Mouse (Mus musculus): ENCODE measurements around the gene Slco2a1. TPM values are rescaled to one million over a fixed set of nuclear protein-coding genes. Genes with fewer than 3 reads are reported as not detected.

Slco2a1 gene
- total and polyA plus RNA-seq, 3 experiments = 0.14 TPM; not detected in 2

DNA sequence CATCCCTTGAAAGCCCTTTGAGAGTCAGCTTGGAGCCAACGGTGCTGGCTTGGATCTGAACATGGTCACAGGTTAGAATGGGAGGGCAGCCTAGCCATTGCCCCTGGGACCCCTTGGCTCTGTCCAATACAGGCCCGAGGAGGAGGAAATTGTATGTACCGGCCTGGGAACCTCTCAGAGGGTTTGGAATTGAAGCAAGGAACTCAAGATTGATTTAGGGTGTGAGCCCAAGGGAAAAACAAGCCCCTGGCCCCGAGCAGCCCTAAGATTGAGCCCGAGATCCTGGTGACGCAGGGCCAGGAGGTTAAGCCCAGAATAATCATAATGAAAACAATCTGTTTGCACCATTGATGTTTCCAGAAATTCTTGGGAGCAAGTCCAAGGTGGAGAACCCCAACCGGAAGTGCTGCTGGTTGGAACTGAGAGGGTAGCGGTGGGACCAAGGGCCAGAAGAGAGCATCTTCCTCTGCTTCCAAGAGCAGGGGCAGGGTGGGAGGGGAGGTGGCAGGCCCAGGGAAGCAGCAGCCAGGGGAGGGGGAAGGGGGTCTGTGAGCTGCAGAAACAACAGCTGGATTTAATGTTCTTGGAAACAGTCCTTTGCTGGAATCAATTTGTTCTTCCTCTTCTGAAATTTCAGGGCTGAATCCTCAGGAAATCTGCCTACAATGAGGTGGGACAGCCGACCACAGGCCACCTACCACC, 10.6 kb upstream of the Slco2a1 start:
- in situ Hi-C loops (cut with MboI; ENCODE audit: low pct_ligation_motif_present, low pct_unique_long_range_greater_than_20kb, low sequenced_read_pairs) (no loop called here), dilution Hi-C loops (cut with MboI; ENCODE audit: extremely low pct_ligation_motif_present, extremely low pct_unique_long_range_greater_than_20kb, low sequenced_read_pairs) (no loop called here)
- no peaks in the 10 kb centered on the region for H3K4me1 ChIP-seq (ENCODE audit: control insufficient read depth in 1 of 2, insufficient read depth in 2 of 2)
- no peaks in the 10 kb centered on the region for H3K36me3 ChIP-seq (replicated peaks in 1 of 2; ENCODE audit: control insufficient read depth in 1 of 2, insufficient read depth in 1 of 2, low read length in 1 of 2)
- H3K9me3 ChIP-seq (replicated peaks; ENCODE audit: low read length) = no peaks in the 10 kb centered on the region
- no peak overlapping the region for H3K27ac ChIP-seq (ENCODE audit: insufficient read depth, low read depth)
- H3K4me3 ChIP-seq (replicated peaks in 1 of 3; ENCODE audit: low read depth in 2 of 3, low read length in 2 of 3, poor library complexity in 1 of 3) = no peak overlapping the region
- no peak for DNase-seq (ENCODE audit: extremely low read depth)
- no peak overlapping the region for H3K4me2 ChIP-seq (ENCODE audit: insufficient read depth, low read depth, poor library complexity, severe bottlenecking)
- TF ChIP-seq GABPA (IDR thresholded peaks at IDR 0.05; ENCODE audit: insufficient replicate concordance, low read depth, low read length) = no peak
- TF ChIP-seq POLR2A (IDR thresholded peaks at IDR 0.05; ENCODE audit: low read depth, low read length) = no peak
- no peak overlapping the region for H3K9ac ChIP-seq (ENCODE audit: insufficient read depth, low read depth)
- no peaks in the 10 kb centered on the region for H3K79me2 ChIP-seq (replicated peaks; ENCODE audit: control insufficient read depth, extremely low read depth, insufficient read depth, poor library complexity, severe bottlenecking)
- H3K27me3 ChIP-seq (replicated peaks) = peaks cover 3% of the 10 kb centered on the region

DNA sequence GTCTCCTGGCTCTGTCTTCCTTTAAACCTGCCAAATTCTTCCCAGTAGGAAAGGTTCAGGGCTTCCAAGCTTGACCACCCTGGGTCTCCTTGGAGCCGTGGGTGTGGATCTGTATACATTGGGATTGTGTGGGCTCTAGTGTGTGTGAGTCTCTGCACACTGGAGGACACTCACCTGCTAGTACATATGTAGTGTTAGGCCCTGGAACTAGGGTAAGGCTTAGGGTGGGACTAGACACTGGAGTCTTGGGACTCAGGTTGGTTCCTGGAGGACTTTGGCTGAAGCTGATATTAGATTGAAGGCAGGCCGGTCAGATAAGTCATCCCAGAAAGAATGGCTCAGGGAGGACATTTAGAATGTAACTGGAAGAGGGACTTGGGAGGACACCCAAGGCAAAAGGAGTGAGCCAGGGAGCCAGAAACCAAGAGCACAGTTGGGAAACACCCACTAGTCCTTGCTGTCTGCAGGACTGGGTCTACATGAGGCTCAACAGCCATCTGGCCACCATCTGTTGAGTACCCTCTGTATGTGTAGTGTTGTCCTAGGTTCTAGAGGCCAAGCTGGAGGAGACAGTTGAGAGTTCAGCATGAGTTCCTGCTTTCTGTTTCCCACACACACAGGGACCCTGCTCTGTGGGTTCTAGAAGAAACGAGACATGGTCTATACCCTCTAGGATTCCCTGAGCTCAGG, 9.4 kb upstream of the Slco2a1 start:
- TF ChIP-seq NELFE (IDR thresholded peaks at IDR 0.05; ENCODE audit: low read depth, low read length) (no peak), MEF2A (IDR thresholded peaks at IDR 0.05; ENCODE audit: borderline replicate concordance, low read depth, low read length) (no peak), IRF4 (IDR thresholded peaks at IDR 0.05; ENCODE audit: low read depth, low read length) (no peak), ZC3H11A (IDR thresholded peaks at IDR 0.05; ENCODE audit: low read depth, low read length) (no peak), ZKSCAN1 (IDR thresholded peaks at IDR 0.05; ENCODE audit: borderline replicate concordance, low read depth, low read length) (no peak), CTCF (conservative IDR thresholded peaks at IDR 0.05 in 1 of 2, IDR thresholded peaks at IDR 0.05 in 1 of 2; ENCODE audit: low read depth in 2 of 2, low read length in 2 of 2) (no peak), MYC (IDR thresholded peaks at IDR 0.05; ENCODE audit: low read depth, low read length) (no peak), POLR2AphosphoS2 (IDR thresholded peaks at IDR 0.05; ENCODE audit: low read depth, low read length) (no peak), TBP (conservative IDR thresholded peaks at IDR 0.05; ENCODE audit: low read depth, low read length) (no peak)
- H3K9me3 ChIP-seq (replicated peaks; ENCODE audit: low read length) = no peaks in the 10 kb centered on the region
- H3K36me3 ChIP-seq (replicated peaks in 1 of 2; ENCODE audit: control insufficient read depth in 1 of 2, insufficient read depth in 1 of 2, low read length in 1 of 2) = no peaks in the 10 kb centered on the region
- H3K9ac ChIP-seq (ENCODE audit: insufficient read depth, low read depth) = no peak overlapping the region
- H3K4me3 ChIP-seq (replicated peaks in 1 of 3; ENCODE audit: low read depth in 2 of 3, low read length in 2 of 3, poor library complexity in 1 of 3) = no peak overlapping the region
- dilution Hi-C loops (cut with MboI; ENCODE audit: extremely low pct_ligation_motif_present, extremely low pct_unique_long_range_greater_than_20kb, low sequenced_read_pairs) = no loop called here
- H3K4me1 ChIP-seq (ENCODE audit: control insufficient read depth in 1 of 2, insufficient read depth in 2 of 2) = no peaks in the 10 kb centered on the region
- H3K79me2 ChIP-seq (replicated peaks; ENCODE audit: control insufficient read depth, extremely low read depth, insufficient read depth, poor library complexity, severe bottlenecking) = no peaks in the 10 kb centered on the region
- H3K4me2 ChIP-seq (ENCODE audit: insufficient read depth, low read depth, poor library complexity, severe bottlenecking) = no peak overlapping the region
- H3K27me3 ChIP-seq (replicated peaks) = peaks cover 5% of the 10 kb centered on the region
- in situ Hi-C loops (cut with MboI; ENCODE audit: low pct_ligation_motif_present, low pct_unique_long_range_greater_than_20kb, low sequenced_read_pairs) = no loop called here
- no peak overlapping the region for H3K27ac ChIP-seq (ENCODE audit: insufficient read depth, low read depth)
- DNase-seq (ENCODE audit: extremely low read depth) = no peak

DNA sequence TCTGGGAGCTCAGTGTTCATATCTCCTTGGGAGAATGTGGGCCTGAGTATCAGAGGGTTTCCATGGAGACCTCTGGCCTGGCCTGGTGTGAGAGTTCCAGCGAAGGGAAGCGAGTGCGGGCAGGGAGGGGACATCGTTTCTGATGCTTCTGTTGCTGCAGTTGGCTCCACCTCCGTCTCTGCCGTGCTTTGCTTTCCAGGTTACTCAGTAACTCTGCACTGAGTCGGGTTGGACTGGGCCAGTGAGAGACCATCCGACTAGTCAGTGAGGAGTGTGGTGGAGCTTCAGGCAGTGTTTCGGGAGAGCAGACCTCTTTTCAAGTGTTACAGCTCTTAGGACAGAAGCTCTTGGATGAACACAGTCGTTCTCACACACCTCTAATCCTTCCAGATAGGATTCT, 8.6 kb upstream of the Slco2a1 start:
- no peak overlapping the region for H3K4me3 ChIP-seq (replicated peaks in 1 of 3; ENCODE audit: low read depth in 2 of 3, low read length in 2 of 3, poor library complexity in 1 of 3)
- dilution Hi-C loops (cut with MboI; ENCODE audit: extremely low pct_ligation_motif_present, extremely low pct_unique_long_range_greater_than_20kb, low sequenced_read_pairs) = no loop called here
- H3K27me3 ChIP-seq (replicated peaks) = peaks cover 6% of the 10 kb centered on the region
- no peaks in the 10 kb centered on the region for H3K9me3 ChIP-seq (replicated peaks; ENCODE audit: low read length)
- H3K9ac ChIP-seq (ENCODE audit: insufficient read depth, low read depth) = no peak overlapping the region
- no peak overlapping the region for H3K27ac ChIP-seq (ENCODE audit: insufficient read depth, low read depth)
- no peaks in the 10 kb centered on the region for H3K4me1 ChIP-seq (ENCODE audit: control insufficient read depth in 1 of 2, insufficient read depth in 2 of 2)
- no peak overlapping the region for H3K4me2 ChIP-seq (ENCODE audit: insufficient read depth, low read depth, poor library complexity, severe bottlenecking)
- no peak for DNase-seq (ENCODE audit: extremely low read depth)
- no peaks in the 10 kb centered on the region for H3K36me3 ChIP-seq (replicated peaks in 1 of 2; ENCODE audit: control insufficient read depth in 1 of 2, insufficient read depth in 1 of 2, low read length in 1 of 2)
- in situ Hi-C loops (cut with MboI; ENCODE audit: low pct_ligation_motif_present, low pct_unique_long_range_greater_than_20kb, low sequenced_read_pairs) = no loop called here
- no peaks in the 10 kb centered on the region for H3K79me2 ChIP-seq (replicated peaks; ENCODE audit: control insufficient read depth, extremely low read depth, insufficient read depth, poor library complexity, severe bottlenecking)
- TF ChIP-seq ZMIZ1 (IDR thresholded peaks at IDR 0.05; ENCODE audit: low read depth, low read length) (no peak), USF1 (IDR thresholded peaks at IDR 0.05; ENCODE audit: low read depth, low read length) (no peak), CHD2 (IDR thresholded peaks at IDR 0.05; ENCODE audit: low read length) (no peak), BHLHE40 (IDR thresholded peaks at IDR 0.05; ENCODE audit: low read depth, low read length) (no peak), ETS1 (conservative IDR thresholded peaks at IDR 0.05; ENCODE audit: low read depth, low read length) (no peak), HCFC1 (IDR thresholded peaks at IDR 0.05; ENCODE audit: low read depth, low read length) (no peak), RCOR1 (conservative IDR thresholded peaks at IDR 0.05; ENCODE audit: low read depth, low read length) (no peak), POLR2AphosphoS2 (IDR thresholded peaks at IDR 0.05; ENCODE audit: low read depth, low read length) (no peak), MAFK (IDR thresholded peaks at IDR 0.05; ENCODE audit: insufficient replicate concordance, low read length) (no peak), JUN (IDR thresholded peaks at IDR 0.05; ENCODE audit: insufficient read depth, low read depth, low read length) (no peak), MYC (IDR thresholded peaks at IDR 0.05; ENCODE audit: low read depth, low read length) (no peak), UBTF (IDR thresholded peaks at IDR 0.05; ENCODE audit: low read depth, low read length) (no peak), ZNF384 (IDR thresholded peaks at IDR 0.05; ENCODE audit: low read depth, low read length) (no peak), E2F4 (IDR thresholded peaks at IDR 0.05; ENCODE audit: insufficient replicate concordance, low read depth, low read length) (no peak), PAX5 (IDR thresholded peaks at IDR 0.05; ENCODE audit: low read length) (no peak), CTCF (conservative IDR thresholded peaks at IDR 0.05 in 1 of 2, IDR thresholded peaks at IDR 0.05 in 1 of 2; ENCODE audit: low read depth in 2 of 2, low read length in 2 of 2) (no peak), IRF4 (IDR thresholded peaks at IDR 0.05; ENCODE audit: low read depth, low read length) (no peak), ZC3H11A (IDR thresholded peaks at IDR 0.05; ENCODE audit: low read depth, low read length) (no peak)

All from CH12.LX (cell line).